Mouse (Mus musculus): Measurements from ENCODE around the gene Ubxn10. TPM values are rescaled to one million over a fixed set of nuclear protein-coding genes. Genes with fewer than 3 reads are reported as not detected.
A peak's percentile ranks its signal among the peaks of the same experiment; 100 is the strongest.

The Ubxn10 gene
- total and polyA plus RNA-seq, 2 experiments: under 0.01 to 0.05 TPM

- DNase-seq (ENCODE audit: extremely low read depth, low read depth, low spot score): no peak
- Histone ChIP-seq H3K36me3 (ENCODE audit: control insufficient read depth, insufficient read depth, low read length) (no peaks in the 10 kb centered on the region), H3K27ac (replicated peaks; ENCODE audit: insufficient read depth, low read depth, low read length) (no peak overlapping the region), H3K9ac (ENCODE audit: low read depth, low read length) (no peak overlapping the region), H3K4me3 (ENCODE audit: insufficient read depth, low read depth, low read length) (no peak overlapping the region), H3K27me3 (ENCODE audit: control insufficient read depth, insufficient read depth, low read length) (no peaks in the 10 kb centered on the region), H3K4me1 (ENCODE audit: control insufficient read depth, insufficient read depth, low read length) (no peaks in the 10 kb centered on the region), H3K79me2 (ENCODE audit: control insufficient read depth, insufficient read depth, low read length) (no peaks in the 10 kb centered on the region)
- TF ChIP-seq CTCF (IDR thresholded peaks at IDR 0.05; ENCODE audit: low read depth, low read length) (no peak), POLR2A (IDR thresholded peaks at IDR 0.05; ENCODE audit: extremely low read depth, insufficient read depth, low read length) (no peak)
- WGBS: 81% methylated on average over 9 of the region's 9 CpGs
Observed at GRCm38 (mm10) chr4:138746866-138747265, 9.9 kb upstream of the Ubxn10 start.

DNA sequence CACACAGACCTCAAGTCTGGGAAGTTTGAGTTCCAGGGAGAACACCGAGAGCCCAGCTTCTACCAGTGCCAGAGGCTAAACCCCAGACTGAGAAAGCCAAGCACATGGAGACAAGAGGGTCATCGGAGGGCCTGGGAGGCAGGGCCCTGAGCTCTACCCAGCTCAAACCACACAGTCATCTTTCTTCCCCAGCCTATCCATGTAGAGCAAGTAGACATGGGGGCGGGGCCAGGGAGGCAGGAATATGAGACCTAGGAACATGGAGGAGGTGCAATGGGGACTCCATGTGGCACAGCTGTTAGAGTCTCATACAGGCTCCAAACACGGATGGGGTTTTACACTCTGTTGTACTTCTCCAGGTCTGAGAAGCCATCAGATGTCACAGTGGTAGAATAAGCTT, 8.9 kb upstream of the Ubxn10 start:
- no peaks in the 10 kb centered on the region for H3K36me3 ChIP-seq (ENCODE audit: control insufficient read depth, insufficient read depth, low read length)
- H3K79me2 ChIP-seq (ENCODE audit: control insufficient read depth, insufficient read depth, low read length): no peaks in the 10 kb centered on the region
- no peak overlapping the region for H3K4me3 ChIP-seq (ENCODE audit: insufficient read depth, low read depth, low read length)
- H3K27ac ChIP-seq (replicated peaks; ENCODE audit: insufficient read depth, low read depth, low read length): no peak overlapping the region
- WGBS: 63% methylated on average over 4 of the region's 4 CpGs
- no peak for DNase-seq (ENCODE audit: extremely low read depth, low read depth, low spot score)
- no peaks in the 10 kb centered on the region for H3K4me1 ChIP-seq (ENCODE audit: control insufficient read depth, insufficient read depth, low read length)
- no peak for TF ChIP-seq CTCF (IDR thresholded peaks at IDR 0.05; ENCODE audit: low read depth, low read length)
- no peak for TF ChIP-seq POLR2A (IDR thresholded peaks at IDR 0.05; ENCODE audit: extremely low read depth, insufficient read depth, low read length)
- no peaks in the 10 kb centered on the region for H3K27me3 ChIP-seq (ENCODE audit: control insufficient read depth, insufficient read depth, low read length)
- no peak overlapping the region for H3K9ac ChIP-seq (ENCODE audit: low read depth, low read length)

DNA sequence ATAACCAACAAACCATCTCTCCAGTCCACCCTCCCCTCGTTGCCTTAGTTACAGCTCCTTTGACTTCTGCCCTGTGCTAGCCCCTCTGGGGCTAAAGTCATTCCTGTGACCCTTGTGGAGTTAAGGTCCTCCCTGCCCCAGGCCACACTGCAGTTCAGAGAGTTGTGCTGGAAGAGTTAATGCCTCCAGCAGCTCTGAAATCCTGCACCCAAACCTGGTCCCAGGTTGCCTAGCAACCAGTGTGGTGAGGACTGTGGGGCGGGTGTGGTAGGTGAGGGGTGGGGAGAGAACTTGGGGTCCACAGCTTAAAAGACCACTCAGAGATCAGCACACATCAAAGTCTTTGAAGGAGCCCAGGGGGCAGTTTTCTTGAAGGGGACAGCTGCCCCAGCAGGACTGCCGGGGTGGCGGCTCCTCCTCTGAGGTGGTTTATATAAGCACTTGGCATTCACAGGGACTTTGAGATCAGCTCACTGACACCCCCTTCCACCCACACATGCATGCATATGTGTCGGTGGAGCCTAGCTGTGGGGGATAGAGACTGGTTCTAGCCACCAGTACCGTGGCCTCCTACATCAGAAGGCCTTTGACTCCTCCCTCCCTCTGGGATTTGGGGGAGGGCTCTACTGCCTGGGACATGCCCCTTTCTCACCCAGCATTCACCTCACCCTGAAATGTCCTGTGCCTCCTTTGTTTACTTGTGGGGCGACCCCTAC, 2.3 kb upstream of the Ubxn10 start:
- H3K27me3 ChIP-seq (ENCODE audit: control insufficient read depth, insufficient read depth, low read length): no peaks in the 10 kb centered on the region
- no peak overlapping the region for H3K9ac ChIP-seq (ENCODE audit: low read depth, low read length)
- H3K36me3 ChIP-seq (ENCODE audit: control insufficient read depth, insufficient read depth, low read length): no peaks in the 10 kb centered on the region
- TF ChIP-seq CTCF (IDR thresholded peaks at IDR 0.05; ENCODE audit: low read depth, low read length) (no peak), POLR2A (IDR thresholded peaks at IDR 0.05; ENCODE audit: extremely low read depth, insufficient read depth, low read length) (no peak)
- no peaks in the 10 kb centered on the region for H3K79me2 ChIP-seq (ENCODE audit: control insufficient read depth, insufficient read depth, low read length)
- WGBS: 58% methylated on average over 7 of the region's 7 CpGs
- H3K4me3 ChIP-seq (ENCODE audit: insufficient read depth, low read depth, low read length): no peak overlapping the region
- no peak overlapping the region for H3K27ac ChIP-seq (replicated peaks; ENCODE audit: insufficient read depth, low read depth, low read length)
- no peak for DNase-seq (ENCODE audit: extremely low read depth, low read depth, low spot score)
- peaks cover 4% of the 10 kb centered on the region; the same call in 1 of the 2 replicates for H3K4me1 ChIP-seq (ENCODE audit: control insufficient read depth, insufficient read depth, low read length)

- TF ChIP-seq CTCF (IDR thresholded peaks at IDR 0.05; ENCODE audit: low read depth, low read length): no peak
- 95% methylated on average over 4 of the region's 4 CpGs for WGBS
Observed at GRCm38 (mm10) chr4:138734863-138735262, 2.1 kb downstream of the Ubxn10 start.

DNA sequence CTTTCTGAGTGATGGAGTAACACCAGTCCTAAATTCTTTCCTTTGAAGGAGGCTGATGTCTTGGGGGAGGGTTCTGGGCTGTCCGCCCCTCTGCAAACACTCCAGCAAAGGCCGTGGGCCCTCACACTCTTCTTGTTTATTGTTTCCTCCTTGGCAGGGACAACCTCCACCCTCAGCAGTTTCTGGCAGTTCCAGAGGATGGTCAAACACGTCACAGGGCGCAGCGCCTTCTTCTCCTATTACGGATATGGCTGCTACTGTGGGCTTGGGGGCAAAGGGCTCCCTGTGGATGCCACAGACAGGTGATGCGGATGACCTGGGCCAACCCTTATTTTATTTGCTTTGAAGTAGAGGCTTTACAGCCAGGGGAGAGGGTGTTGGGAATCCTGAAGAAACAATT, 2.9 kb downstream of the Ubxn10 start:
- no peak overlapping the region for H3K4me3 ChIP-seq (ENCODE audit: insufficient read depth, low read depth, low read length)
- no peaks in the 10 kb centered on the region for H3K27me3 ChIP-seq (ENCODE audit: control insufficient read depth, insufficient read depth, low read length)
- no peak for DNase-seq (ENCODE audit: extremely low read depth, low read depth, low spot score)
- no peak overlapping the region for H3K9ac ChIP-seq (ENCODE audit: low read depth, low read length)
- peaks cover 4% of the 10 kb centered on the region; the same call in 1 of the 2 replicates for H3K4me1 ChIP-seq (ENCODE audit: control insufficient read depth, insufficient read depth, low read length)
- H3K36me3 ChIP-seq (ENCODE audit: control insufficient read depth, insufficient read depth, low read length): no peaks in the 10 kb centered on the region
- H3K27ac ChIP-seq (replicated peaks; ENCODE audit: insufficient read depth, low read depth, low read length): no peak overlapping the region
- WGBS: 69% methylated on average over 7 of the region's 7 CpGs
- H3K79me2 ChIP-seq (ENCODE audit: control insufficient read depth, insufficient read depth, low read length): no peaks in the 10 kb centered on the region
- TF ChIP-seq CTCF (IDR thresholded peaks at IDR 0.05; ENCODE audit: low read depth, low read length) (no peak), POLR2A (IDR thresholded peaks at IDR 0.05; ENCODE audit: extremely low read depth, insufficient read depth, low read length) (no peak)

More at GRCm38 (mm10) chr4:138734863-138735262, 2.1 kb downstream of the Ubxn10 start:
- Histone ChIP-seq H3K27ac (replicated peaks; ENCODE audit: insufficient read depth, low read depth, low read length) (no peak overlapping the region), H3K79me2 (ENCODE audit: control insufficient read depth, insufficient read depth, low read length) (no peaks in the 10 kb centered on the region), H3K4me3 (ENCODE audit: insufficient read depth, low read depth, low read length) (no peak overlapping the region), H3K36me3 (ENCODE audit: control insufficient read depth, insufficient read depth, low read length) (no peaks in the 10 kb centered on the region), H3K4me1 (ENCODE audit: control insufficient read depth, insufficient read depth, low read length) (peaks cover 4% of the 10 kb centered on the region; the same call in 1 of the 2 replicates), H3K9ac (ENCODE audit: low read depth, low read length) (no peak overlapping the region), H3K27me3 (ENCODE audit: control insufficient read depth, insufficient read depth, low read length) (no peaks in the 10 kb centered on the region)
- DNase-seq (ENCODE audit: extremely low read depth, low read depth, low spot score): no peak

DNA sequence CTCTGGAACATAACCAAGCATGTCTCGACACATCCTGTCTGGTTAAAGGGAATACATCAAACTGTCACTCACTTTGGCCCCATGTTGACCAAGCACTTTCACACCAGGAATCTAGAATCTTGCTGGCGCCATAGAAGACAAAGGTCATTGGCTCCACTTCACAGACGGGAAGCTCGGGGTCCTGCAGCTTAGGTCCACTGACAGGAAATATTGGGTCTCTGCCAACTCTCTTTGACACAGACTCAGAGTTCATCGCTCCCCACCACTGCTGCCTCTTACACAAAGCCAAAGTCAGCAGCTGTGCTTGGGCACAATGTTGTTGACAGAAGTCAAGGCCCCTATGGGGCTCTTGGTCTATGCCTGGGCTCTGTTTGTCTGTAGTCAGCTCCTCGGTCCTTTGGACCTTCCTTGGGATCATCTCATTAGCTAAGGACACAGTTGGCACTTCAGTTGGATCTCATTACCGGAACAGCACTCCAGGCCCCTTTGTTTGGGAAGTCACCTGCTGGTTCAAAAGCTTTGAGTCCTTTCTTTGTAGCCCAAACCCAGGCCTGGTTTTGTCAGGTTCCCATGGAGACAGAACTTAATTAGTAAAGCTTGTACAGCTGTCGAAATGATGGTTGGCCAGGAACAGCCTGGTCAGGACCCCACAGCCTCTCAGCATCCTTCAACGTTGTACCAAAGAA, 7.8 kb downstream of the Ubxn10 start:
- no peak for TF ChIP-seq POLR2A (IDR thresholded peaks at IDR 0.05; ENCODE audit: extremely low read depth, insufficient read depth, low read length)
- TF ChIP-seq CTCF (IDR thresholded peaks at IDR 0.05; ENCODE audit: low read depth, low read length): no peak
- Histone ChIP-seq H3K36me3 (ENCODE audit: control insufficient read depth, insufficient read depth, low read length) (no peaks in the 10 kb centered on the region), H3K9ac (ENCODE audit: low read depth, low read length) (no peak overlapping the region), H3K27ac (replicated peaks; ENCODE audit: insufficient read depth, low read depth, low read length) (no peak overlapping the region; the same call in 1 of the 2 replicates), H3K4me3 (ENCODE audit: insufficient read depth, low read depth, low read length) (no peak overlapping the region), H3K4me1 (ENCODE audit: control insufficient read depth, insufficient read depth, low read length) (peaks cover 4% of the 10 kb centered on the region; the same call in 1 of the 2 replicates), H3K27me3 (ENCODE audit: control insufficient read depth, insufficient read depth, low read length) (no peaks in the 10 kb centered on the region), H3K79me2 (ENCODE audit: control insufficient read depth, insufficient read depth, low read length) (no peaks in the 10 kb centered on the region)
- 30% methylated on average over 9 of the region's 9 CpGs for WGBS
- DNase-seq (ENCODE audit: extremely low read depth, low read depth, low spot score): peak; percentile 36

Data from liver, adult 2 months (tissue).